Mouse (Mus musculus) ES-Bruce4 (cell line): ENCODE measurements around the gene Prr23a2.

ENCODE experiments used
- CTCF ChIP-seq: IDR thresholded peaks from one replicate; pipeline ENCODE4 v1.8.1; 2011; ENCODE audit warnings: low read depth, low read length
- POLR2A ChIP-seq: IDR thresholded peaks from one replicate; pipeline ENCODE4 v1.8.1; 2011; ENCODE audit warnings: low read length; ENCODE audit not compliant: insufficient read depth

DNA sequence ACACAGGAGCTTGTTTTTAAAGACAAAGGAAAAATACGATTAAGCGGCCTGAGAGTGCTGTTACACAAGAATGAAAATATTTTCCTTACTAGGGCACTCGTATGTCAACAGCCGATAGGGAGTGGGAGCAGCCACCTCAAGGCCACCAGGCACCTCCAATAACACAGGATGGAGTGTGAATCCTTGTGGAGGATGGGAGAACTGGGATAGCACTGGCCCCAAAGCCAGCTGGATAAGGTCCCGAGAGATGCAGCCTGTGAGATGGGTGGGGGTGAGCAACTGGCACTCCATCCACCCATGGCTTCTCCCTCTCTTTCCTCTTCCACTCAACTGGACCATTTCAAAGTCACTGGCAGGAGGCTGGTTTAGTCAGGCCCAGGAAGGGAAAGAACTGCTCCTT, 37.3 kb upstream of the Prr23a2 start:
- no peak for TF ChIP-seq POLR2A
- no peak for TF ChIP-seq CTCF
